Mouse (Mus musculus): ENCODE data around the gene Cpne7. TPM values are rescaled to one million over a fixed set of nuclear protein-coding genes. Genes with fewer than 3 reads are reported as not detected.

Cpne7 gene
- polyA plus RNA-seq, 1 experiment from 2014 or later = 1.8 TPM

- H3K4me1 ChIP-seq (ENCODE audit: control insufficient read depth, insufficient read depth, low read length) = no peaks in the 10 kb centered on the region
- no peaks in the 10 kb centered on the region for H3K27me3 ChIP-seq (ENCODE audit: control insufficient read depth, insufficient read depth, low read length)
- DNase-seq = no peak
- no peak for ATAC-seq (ENCODE audit: low FRiP score, low TSS enrichment)
- H3K36me3 ChIP-seq (ENCODE audit: control insufficient read depth, insufficient read depth, low read length) = peaks cover 14% of the 10 kb centered on the region
- no peak overlapping the region for H3K4me2 ChIP-seq (ENCODE audit: low read length)
- no peak overlapping the region for H3K9ac ChIP-seq (replicated peaks; ENCODE audit: low read length)
- 86% methylated on average over 5 of the region's 5 CpGs for WGBS
- no peak overlapping the region for H3K27ac ChIP-seq (replicated peaks; ENCODE audit: low read depth, low read length)
- no peaks in the 10 kb centered on the region for H3K9me3 ChIP-seq (ENCODE audit: control insufficient read depth, low read length)
- H3K4me3 ChIP-seq (replicated peaks; ENCODE audit: low read depth, low read length) = no peak overlapping the region
Measured at GRCm38 (mm10) chr8:123108953-123109352, 8.2 kb upstream of the Cpne7 start.

DNA sequence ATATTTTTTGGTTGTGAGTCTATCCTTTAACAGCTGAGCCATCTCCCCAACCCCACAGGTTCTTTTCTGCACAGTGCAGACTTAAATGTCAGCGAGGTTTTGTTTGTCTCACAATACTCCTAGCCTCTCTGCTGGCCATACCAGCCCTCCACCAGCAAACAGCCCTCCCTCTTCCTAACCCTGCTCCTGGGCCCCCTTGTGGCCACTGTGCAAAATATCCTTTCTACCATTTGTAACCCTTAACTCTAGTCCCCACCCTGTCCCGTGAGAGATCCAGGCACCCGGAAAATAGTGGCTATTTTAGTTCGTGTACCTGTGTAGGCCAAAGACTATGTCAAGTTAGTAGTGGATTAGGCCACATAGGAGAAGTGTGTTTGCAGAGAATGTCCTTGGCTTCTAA lies 6.5 kb upstream of the Cpne7 start:
- no peak overlapping the region for H3K9ac ChIP-seq (replicated peaks; ENCODE audit: low read length)
- DNase-seq (peak; percentile 71), ATAC-seq (ENCODE audit: low FRiP score, low TSS enrichment) (no peak)
- no peaks in the 10 kb centered on the region for H3K4me1 ChIP-seq (ENCODE audit: control insufficient read depth, insufficient read depth, low read length)
- WGBS = 23% methylated on average over 4 of the region's 4 CpGs
- no peak overlapping the region for H3K4me3 ChIP-seq (replicated peaks; ENCODE audit: low read depth, low read length)
- no peak overlapping the region for H3K4me2 ChIP-seq (ENCODE audit: low read length)
- H3K9me3 ChIP-seq (ENCODE audit: control insufficient read depth, low read length) = no peaks in the 10 kb centered on the region
- peaks cover 1% of the 10 kb centered on the region for H3K27me3 ChIP-seq (ENCODE audit: control insufficient read depth, insufficient read depth, low read length)
- H3K27ac ChIP-seq (replicated peaks; ENCODE audit: low read depth, low read length) = no peak overlapping the region
- H3K36me3 ChIP-seq (ENCODE audit: control insufficient read depth, insufficient read depth, low read length) = no peaks in the 10 kb centered on the region

DNA sequence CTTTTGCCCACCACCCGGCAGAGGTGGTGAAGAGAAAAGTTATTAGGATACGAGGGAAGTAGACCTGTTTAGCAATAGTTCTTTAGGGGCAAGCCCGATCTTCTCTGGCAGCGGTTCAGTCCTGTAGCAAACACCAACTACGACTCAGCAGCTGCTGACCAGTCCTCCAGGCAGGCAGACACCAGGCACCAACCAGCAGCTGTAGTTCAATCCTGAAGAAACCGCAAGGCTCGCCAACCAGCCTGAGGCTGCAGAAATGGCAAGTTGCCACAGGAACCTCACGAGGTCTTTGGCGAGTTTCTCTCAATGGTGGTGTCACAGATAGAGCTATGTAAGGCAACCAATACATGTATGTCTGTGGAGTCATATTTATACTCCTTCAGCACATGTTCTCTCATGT lies 4.3 kb upstream of the Cpne7 start:
- H3K4me3 ChIP-seq (replicated peaks; ENCODE audit: low read depth, low read length) = no peak overlapping the region
- no peak overlapping the region for H3K9ac ChIP-seq (replicated peaks; ENCODE audit: low read length)
- H3K4me2 ChIP-seq (ENCODE audit: low read length) = no peak overlapping the region
- peaks cover 24% of the 10 kb centered on the region for H3K27me3 ChIP-seq (ENCODE audit: control insufficient read depth, insufficient read depth, low read length)
- ATAC-seq (ENCODE audit: low FRiP score, low TSS enrichment) (no peak), DNase-seq (no peak)
- no peaks in the 10 kb centered on the region for H3K9me3 ChIP-seq (ENCODE audit: control insufficient read depth, low read length)
- peaks cover 10% of the 10 kb centered on the region; the same call in 1 of the 2 replicates for H3K4me1 ChIP-seq (ENCODE audit: control insufficient read depth, insufficient read depth, low read length)
- 88% methylated on average over 9 of the region's 9 CpGs for WGBS
- H3K27ac ChIP-seq (replicated peaks; ENCODE audit: low read depth, low read length) = no peak overlapping the region
- H3K36me3 ChIP-seq (ENCODE audit: control insufficient read depth, insufficient read depth, low read length) = no peaks in the 10 kb centered on the region

GRCm38 (mm10) chr8:123113908-123114469 lies 3.2 kb upstream of the Cpne7 start:
- peaks cover 33% of the 10 kb centered on the region for H3K27me3 ChIP-seq (ENCODE audit: control insufficient read depth, insufficient read depth, low read length)
- no peak for DNase-seq
- peaks cover 10% of the 10 kb centered on the region; the same call in 1 of the 2 replicates for H3K4me1 ChIP-seq (ENCODE audit: control insufficient read depth, insufficient read depth, low read length)
- no peak overlapping the region for H3K4me3 ChIP-seq (replicated peaks; ENCODE audit: low read depth, low read length)
- H3K9me3 ChIP-seq (ENCODE audit: control insufficient read depth, low read length) = no peaks in the 10 kb centered on the region
- ATAC-seq (ENCODE audit: low FRiP score, low TSS enrichment) = no peak
- no peak overlapping the region for H3K9ac ChIP-seq (replicated peaks; ENCODE audit: low read length)
- H3K4me2 ChIP-seq (ENCODE audit: low read length) = no peak overlapping the region
- WGBS = 68% methylated on average over 2 of the region's 2 CpGs
- H3K36me3 ChIP-seq (ENCODE audit: control insufficient read depth, insufficient read depth, low read length) = no peaks in the 10 kb centered on the region
- H3K27ac ChIP-seq (replicated peaks; ENCODE audit: low read depth, low read length) = no peak overlapping the region

DNA sequence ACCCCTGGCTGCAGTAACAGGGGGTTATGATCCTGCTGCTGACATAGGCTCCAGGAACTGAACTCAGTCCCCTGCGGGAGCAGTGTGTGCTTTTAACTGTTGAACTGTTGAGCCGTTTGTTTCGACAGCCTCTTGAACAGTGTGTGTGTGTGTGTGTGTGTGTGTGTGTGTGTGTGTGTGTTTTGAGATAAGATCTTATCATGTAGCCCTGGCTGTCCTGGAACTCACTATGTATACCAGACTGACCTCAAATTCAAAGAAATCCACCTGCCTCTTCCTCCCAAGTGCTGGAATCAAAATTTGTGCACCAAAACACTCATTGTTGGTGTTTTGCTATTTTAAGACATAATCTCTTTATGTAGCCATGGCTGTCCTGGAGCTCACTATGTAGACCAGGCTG lies 2.5 kb upstream of the Cpne7 start:
- Histone ChIP-seq H3K36me3 (ENCODE audit: control insufficient read depth, insufficient read depth, low read length) (no peaks in the 10 kb centered on the region), H3K4me2 (ENCODE audit: low read length) (no peak overlapping the region), H3K27me3 (ENCODE audit: control insufficient read depth, insufficient read depth, low read length) (peaks cover 37% of the 10 kb centered on the region), H3K4me3 (replicated peaks; ENCODE audit: low read depth, low read length) (no peak overlapping the region), H3K9ac (replicated peaks; ENCODE audit: low read length) (no peak overlapping the region), H3K9me3 (ENCODE audit: control insufficient read depth, low read length) (no peaks in the 10 kb centered on the region), H3K27ac (replicated peaks; ENCODE audit: low read depth, low read length) (no peak overlapping the region), H3K4me1 (ENCODE audit: control insufficient read depth, insufficient read depth, low read length) (peaks cover 10% of the 10 kb centered on the region; the same call in 1 of the 2 replicates)
- WGBS = 67% methylated on average over 3 of the region's 3 CpGs
- DNase-seq = no peak
- ATAC-seq (ENCODE audit: low FRiP score, low TSS enrichment) = no peak

DNA sequence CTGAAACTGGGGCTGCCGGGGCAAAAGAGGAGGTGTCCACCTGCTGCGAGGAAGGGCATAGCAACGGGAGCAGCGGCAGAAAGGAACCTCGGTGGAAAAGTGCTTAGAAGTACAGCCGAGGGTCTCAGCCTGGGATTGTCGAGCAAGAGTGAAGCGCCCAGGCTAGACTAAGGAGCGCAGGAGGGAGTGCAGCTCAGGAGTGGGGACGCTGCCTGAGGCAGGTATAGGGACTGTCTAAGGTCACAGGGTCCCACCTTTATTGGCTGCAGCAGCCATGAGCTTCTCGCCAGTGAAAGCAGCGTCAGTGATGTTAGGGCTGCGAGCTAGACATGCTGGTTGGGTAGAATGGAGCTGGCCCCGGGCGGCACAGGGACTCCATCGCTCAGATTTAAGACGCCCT lies 570 bp downstream of the Cpne7 start:
- no peaks in the 10 kb centered on the region for H3K36me3 ChIP-seq (ENCODE audit: control insufficient read depth, insufficient read depth, low read length)
- DNase-seq (no peak), ATAC-seq (ENCODE audit: low FRiP score, low TSS enrichment) (no peak)
- H3K9me3 ChIP-seq (ENCODE audit: control insufficient read depth, low read length) = no peaks in the 10 kb centered on the region
- no peak overlapping the region for H3K27ac ChIP-seq (replicated peaks; ENCODE audit: low read depth, low read length)
- peak overlapping the region; percentile 70 for H3K4me2 ChIP-seq (ENCODE audit: low read length)
- 2% methylated on average over 17 of the region's 17 CpGs for WGBS
- peak overlapping the region; percentile 54 for H3K9ac ChIP-seq (replicated peaks; ENCODE audit: low read length)
- H3K4me1 ChIP-seq (ENCODE audit: control insufficient read depth, insufficient read depth, low read length) = peaks cover 10% of the 10 kb centered on the region; the same call in 1 of the 2 replicates
- peaks cover 37% of the 10 kb centered on the region for H3K27me3 ChIP-seq (ENCODE audit: control insufficient read depth, insufficient read depth, low read length)
- H3K4me3 ChIP-seq (replicated peaks; ENCODE audit: low read depth, low read length) = peak overlapping the region; percentile 41

DNA sequence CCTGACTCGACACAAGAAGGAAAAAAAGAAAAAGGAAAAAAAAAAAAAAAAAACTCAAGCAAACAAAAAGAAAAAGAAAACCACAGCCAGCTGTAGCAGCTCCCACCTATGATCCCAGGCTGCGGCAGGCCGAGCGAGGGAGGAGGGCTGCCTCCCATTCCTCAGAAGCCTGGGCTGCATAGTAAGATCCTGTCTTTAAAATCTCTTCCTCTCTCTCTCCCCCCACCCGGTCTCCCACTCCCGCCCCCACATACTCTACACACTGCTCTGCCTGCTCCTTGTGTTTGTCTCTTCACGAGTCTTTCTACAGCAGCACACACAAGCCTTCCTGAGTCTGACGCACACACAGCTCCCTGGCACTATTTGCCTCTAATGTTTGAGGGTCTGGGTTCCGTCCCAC lies 4.9 kb downstream of the Cpne7 start:
- 72% methylated on average over 9 of the region's 9 CpGs for WGBS
- H3K9ac ChIP-seq (replicated peaks; ENCODE audit: low read length) = no peak overlapping the region
- H3K4me2 ChIP-seq (ENCODE audit: low read length) = no peak overlapping the region
- H3K4me3 ChIP-seq (replicated peaks; ENCODE audit: low read depth, low read length) = no peak overlapping the region
- peaks cover 8% of the 10 kb centered on the region for H3K4me1 ChIP-seq (ENCODE audit: control insufficient read depth, insufficient read depth, low read length)
- H3K9me3 ChIP-seq (ENCODE audit: control insufficient read depth, low read length) = no peaks in the 10 kb centered on the region
- peaks cover 22% of the 10 kb centered on the region for H3K27me3 ChIP-seq (ENCODE audit: control insufficient read depth, insufficient read depth, low read length)
- no peak overlapping the region for H3K27ac ChIP-seq (replicated peaks; ENCODE audit: low read depth, low read length)
- no peaks in the 10 kb centered on the region for H3K36me3 ChIP-seq (ENCODE audit: control insufficient read depth, insufficient read depth, low read length)
- ATAC-seq (ENCODE audit: low FRiP score, low TSS enrichment) (no peak), DNase-seq (no peak)

- no peak overlapping the region for H3K4me2 ChIP-seq (ENCODE audit: low read length)
- peaks cover 2% of the 10 kb centered on the region for H3K4me1 ChIP-seq (ENCODE audit: control insufficient read depth, insufficient read depth, low read length)
- peaks cover 16% of the 10 kb centered on the region for H3K27me3 ChIP-seq (ENCODE audit: control insufficient read depth, insufficient read depth, low read length)
- WGBS = 81% methylated on average over 5 of the region's 5 CpGs
- DNase-seq = no peak
- no peaks in the 10 kb centered on the region for H3K36me3 ChIP-seq (ENCODE audit: control insufficient read depth, insufficient read depth, low read length)
- H3K9ac ChIP-seq (replicated peaks; ENCODE audit: low read length) = no peak overlapping the region
- no peak overlapping the region for H3K27ac ChIP-seq (replicated peaks; ENCODE audit: low read depth, low read length)
- ATAC-seq (ENCODE audit: low FRiP score, low TSS enrichment) = no peak
- no peak overlapping the region for H3K4me3 ChIP-seq (replicated peaks; ENCODE audit: low read depth, low read length)
- H3K9me3 ChIP-seq (ENCODE audit: control insufficient read depth, low read length) = no peaks in the 10 kb centered on the region
Measured at GRCm38 (mm10) chr8:123122670-123123069, 5.5 kb downstream of the Cpne7 start.

GRCm38 (mm10) chr8:123126193-123126816 lies 9.1 kb downstream of the Cpne7 start:
- WGBS = 5% methylated on average over 19 of the region's 19 CpGs
- Histone ChIP-seq H3K9me3 (ENCODE audit: control insufficient read depth, low read length) (no peaks in the 10 kb centered on the region), H3K36me3 (ENCODE audit: control insufficient read depth, insufficient read depth, low read length) (no peaks in the 10 kb centered on the region), H3K27ac (replicated peaks; ENCODE audit: low read depth, low read length) (no peak overlapping the region), H3K9ac (replicated peaks; ENCODE audit: low read length) (no peak overlapping the region), H3K4me2 (ENCODE audit: low read length) (no peak overlapping the region), H3K4me3 (replicated peaks; ENCODE audit: low read depth, low read length) (no peak overlapping the region), H3K4me1 (ENCODE audit: control insufficient read depth, insufficient read depth, low read length) (no peaks in the 10 kb centered on the region; the same call in 1 of the 2 replicates), H3K27me3 (ENCODE audit: control insufficient read depth, insufficient read depth, low read length) (no peaks in the 10 kb centered on the region)
- ATAC-seq (ENCODE audit: low FRiP score, low TSS enrichment) (no peak), DNase-seq (no peak)
